Mouse (Mus musculus) CH12.LX (cell line): Measurements from ENCODE around the gene Nxf3. TPM values are rescaled to one million over a fixed set of nuclear protein-coding genes. Genes with fewer than 3 reads are reported as not detected.

Experiments used
- DNase-seq: peaks from one replicate; pipeline ENCODE4 v3.0.0-alpha.2; 2013; ENCODE audit errors: extremely low read depth
- H3K27ac ChIP-seq: 2 replicates; pipeline ENCODE4 v1.5.1; 2012; ENCODE audit warnings: low read depth, mild to moderate bottlenecking, control low read depth, moderate library complexity; ENCODE audit not compliant: insufficient read depth
- H3K27me3 ChIP-seq: replicated peaks from 2 replicates; pipeline ENCODE3; 2012; ENCODE audit warnings: inconsistent platforms
- H3K36me3 ChIP-seq, 2 experiments: replicated peaks in 1 of 2; 2 replicates each; pipeline versions ENCODE3 to v1.6.1; 2012; ENCODE audit warnings: inconsistent platforms in 1 of 2, low read length in 1 of 2, mild to moderate bottlenecking in 1 of 2, mixed read lengths in 1 of 2, moderate library complexity in 1 of 2; ENCODE audit not compliant: control insufficient read depth in 1 of 2, insufficient read depth in 1 of 2
- H3K4me1 ChIP-seq, 2 experiments: 2 replicates each; pipeline ENCODE4 v1.6.1; 2012; ENCODE audit warnings: inconsistent platforms in 1 of 2, moderate library complexity in 1 of 2; ENCODE audit not compliant: insufficient read depth in 2 of 2, control insufficient read depth in 1 of 2
- H3K4me2 ChIP-seq: 2 replicates; pipeline ENCODE4 v1.6.1; 2012; ENCODE audit warnings: low read depth, mild to moderate bottlenecking, control low read depth; ENCODE audit not compliant: poor library complexity, insufficient read depth, severe bottlenecking
- H3K4me3 ChIP-seq, 3 experiments: fragments of 150-350 bp in 1 of 3; sonication (generic) in 1 of 3; replicated peaks in 1 of 3; 2 replicates each; pipeline versions ENCODE3 to v1.5.1; 2011 to 2012; ENCODE audit warnings: low read depth in 2 of 3, low read length in 2 of 3, mild to moderate bottlenecking in 2 of 3, moderate library complexity in 2 of 3, control low read depth in 1 of 3, improper control_type of control experiment in 1 of 3, inconsistent platforms in 1 of 3, mixed read lengths in 1 of 3; ENCODE audit not compliant: poor library complexity in 1 of 3
- H3K79me2 ChIP-seq: replicated peaks from 2 replicates; pipeline ENCODE4 v1.6.1; 2012; ENCODE audit warnings: mild to moderate bottlenecking, moderate library complexity; ENCODE audit not compliant: control insufficient read depth, poor library complexity, insufficient read depth, severe bottlenecking; ENCODE audit errors: extremely low read depth
- H3K9ac ChIP-seq: 2 replicates; pipeline ENCODE4 v1.6.1; 2012; ENCODE audit warnings: low read depth, mild to moderate bottlenecking, control low read depth, moderate library complexity; ENCODE audit not compliant: insufficient read depth
- H3K9me3 ChIP-seq: replicated peaks from 2 replicates; pipeline ENCODE3; 2012; ENCODE audit warnings: low read length, inconsistent platforms, mixed read lengths
- CTCF ChIP-seq, 2 experiments: IDR thresholded peaks in 1 of 2; conservative IDR thresholded peaks in 1 of 2; 2 replicates each; pipeline ENCODE4 v1.5.1; 2011 to 2012; ENCODE audit warnings: low read depth in 2 of 2, low read length in 2 of 2, improper control_type of control experiment in 1 of 2, inconsistent platforms in 1 of 2, mild to moderate bottlenecking in 1 of 2, moderate library complexity in 1 of 2
- ELF1 ChIP-seq: IDR thresholded peaks from 2 replicates; pipeline ENCODE4 v1.6.1; 2014; ENCODE audit warnings: low read depth, mild to moderate bottlenecking, inconsistent platforms, low read length, improper control_type of control experiment
- EP300 ChIP-seq: IDR thresholded peaks from 2 replicates; pipeline ENCODE4 v1.6.1; 2011; ENCODE audit warnings: low read length, improper control_type of control experiment
- ETS1 ChIP-seq: conservative IDR thresholded peaks from 2 replicates; pipeline ENCODE4 v1.6.1; 2012; ENCODE audit warnings: low read depth, mild to moderate bottlenecking, inconsistent platforms, low read length, improper control_type of control experiment, moderate library complexity
- JUN ChIP-seq: IDR thresholded peaks from 2 replicates; pipeline ENCODE4 v1.6.1; 2011; ENCODE audit warnings: low read depth, mild to moderate bottlenecking, low read length, improper control_type of control experiment, moderate library complexity; ENCODE audit not compliant: insufficient read depth
- JUND ChIP-seq: conservative IDR thresholded peaks from 2 replicates; pipeline ENCODE4 v1.6.1; 2011; ENCODE audit warnings: low read depth, low read length, improper control_type of control experiment
- KAT2A ChIP-seq: IDR thresholded peaks from 2 replicates; pipeline ENCODE4 v1.6.1; 2012; ENCODE audit warnings: low read length, improper control_type of control experiment, inconsistent platforms; ENCODE audit not compliant: insufficient replicate concordance
- MAX ChIP-seq: IDR thresholded peaks from 2 replicates; pipeline ENCODE4 v1.6.1; 2011; ENCODE audit warnings: low read length, improper control_type of control experiment
- MAZ ChIP-seq: IDR thresholded peaks from 2 replicates; pipeline ENCODE4 v1.6.1; 2012; ENCODE audit warnings: low read depth, mild to moderate bottlenecking, inconsistent platforms, low read length, improper control_type of control experiment, moderate library complexity
- MEF2A ChIP-seq: IDR thresholded peaks from 2 replicates; pipeline ENCODE4 v1.6.1; 2014; ENCODE audit warnings: low read depth, mild to moderate bottlenecking, inconsistent platforms, low read length, improper control_type of control experiment, borderline replicate concordance
- NRF1 ChIP-seq: IDR thresholded peaks from 2 replicates; pipeline ENCODE4 v1.6.1; 2014; ENCODE audit warnings: low read depth, mild to moderate bottlenecking, inconsistent platforms, low read length, improper control_type of control experiment, moderate library complexity
- SMC3 ChIP-seq: IDR thresholded peaks from 2 replicates; pipeline ENCODE4 v1.6.1; 2011; ENCODE audit warnings: low read depth, low read length, improper control_type of control experiment
- TBP ChIP-seq: conservative IDR thresholded peaks from 2 replicates; pipeline ENCODE4 v1.6.1; 2011; ENCODE audit warnings: low read depth, low read length, improper control_type of control experiment
- USF1 ChIP-seq: IDR thresholded peaks from 2 replicates; pipeline ENCODE4 v1.6.1; 2014; ENCODE audit warnings: low read depth, mild to moderate bottlenecking, inconsistent platforms, low read length, improper control_type of control experiment
- USF2 ChIP-seq: conservative IDR thresholded peaks from 2 replicates; pipeline ENCODE4 v1.6.1; 2011; ENCODE audit warnings: low read depth, low read length, improper control_type of control experiment
- ZKSCAN1 ChIP-seq: IDR thresholded peaks from 2 replicates; pipeline ENCODE4 v1.6.1; 2012; ENCODE audit warnings: low read depth, inconsistent platforms, low read length, improper control_type of control experiment, borderline replicate concordance
- ZNF384 ChIP-seq: IDR thresholded peaks from 2 replicates; pipeline ENCODE4 v1.6.1; 2012; ENCODE audit warnings: low read depth, low read length, improper control_type of control experiment, inconsistent platforms
- dilution Hi-C: fragments of 300-500 bp; cut with MboI; formaldehyde crosslinking; loops from 2 replicates; pipeline ENCODE4 v1.14.3; 2020; ENCODE audit warnings: low sequenced_read_pairs; ENCODE audit not compliant: extremely low pct_unique_long_range_greater_than_20kb, extremely low pct_ligation_motif_present
- in situ Hi-C: fragments of 300-500 bp; cut with MboI; formaldehyde crosslinking; loops from 3 replicates; pipeline ENCODE4 v1.14.3; 2019; ENCODE audit warnings: low sequenced_read_pairs, low pct_ligation_motif_present, low pct_unique_long_range_greater_than_20kb, mixed read lengths
- polyA plus RNA-seq: library from polyadenylated mRNA; unstranded; fragments of >175 nt; gene quantifications from 2 replicates; pipeline ENCODE4 v1.2.1, GENCODE M21; 2012; ENCODE audit warnings: low read depth; ENCODE audit not compliant: insufficient read length
- total RNA-seq, 2 experiments: library from RNA; depleted of rRNA; stranded (reverse); fragments of 300-350 nt in 1 of 2; fragments of >200 nt in 1 of 2; gene quantifications; 2 replicates each; pipeline ENCODE4 v1.2.3; 2012 to 2014

Gene Nxf3
- 0.59 and 1.1 TPM in 2 replicates for total RNA-seq (2012; rRNA removed)
- total RNA-seq (2014; rRNA removed) = 0.19 TPM in 1 of 2 replicates, not detected in the other
- 0.13 TPM in 1 of 2 replicates, not detected in the other for polyA plus RNA-seq

- no peaks in the 10 kb centered on the region for H3K4me1 ChIP-seq
- no peaks in the 10 kb centered on the region for H3K79me2 ChIP-seq
- H3K9me3 ChIP-seq = no peaks in the 10 kb centered on the region
- in situ Hi-C loops = no loop called here
- no peak within 1 kb of the TSS for H3K27ac ChIP-seq
- no peaks in the 10 kb centered on the region for H3K27me3 ChIP-seq
- H3K4me2 ChIP-seq = no peak within 1 kb of the TSS
- H3K4me3 ChIP-seq = no peak within 1 kb of the TSS
- dilution Hi-C loops = no loop called here
- TF ChIP-seq ELF1 (no peak), MEF2A (no peak), JUN (no peak), ZKSCAN1 (no peak), ETS1 (no peak), USF1 (no peak), CTCF (conservative IDR thresholded peaks at IDR 0.05 in 1 of 2, IDR thresholded peaks at IDR 0.05 in 1 of 2; ENCODE audit: low read depth in 2 of 2, low read length in 2 of 2) (no peak), USF2 (no peak), SMC3 (no peak), EP300 (no peak), MAX (no peak), NRF1 (no peak), TBP (no peak), ZNF384 (no peak)
- H3K36me3 ChIP-seq = no peaks in the 10 kb centered on the region
- no peak for DNase-seq
- no peak within 1 kb of the TSS for H3K9ac ChIP-seq
These were observed at the start of gene Nxf3 for GRCm38 (mm10) chrX:136085155-136085554. Gene Nxf3, minus strand, starts transcription at chrX:136085255.

- TF ChIP-seq SMC3 (no peak), MEF2A (no peak), JUND (no peak), KAT2A (no peak), CTCF (conservative IDR thresholded peaks at IDR 0.05 in 1 of 2, IDR thresholded peaks at IDR 0.05 in 1 of 2; ENCODE audit: low read depth in 2 of 2, low read length in 2 of 2) (peak; percentile 22 to 63; a peak in 3 of 4 replicates), MAZ (no peak)
- no peaks in the 10 kb centered on the region for H3K4me1 ChIP-seq
- no peak overlapping the region for H3K27ac ChIP-seq
- H3K27me3 ChIP-seq = no peaks in the 10 kb centered on the region
- in situ Hi-C loops (no loop called here), dilution Hi-C loops (no loop called here)
- no peak overlapping the region for H3K4me3 ChIP-seq
- H3K9ac ChIP-seq = no peak overlapping the region
- no peak overlapping the region for H3K4me2 ChIP-seq
- no peaks in the 10 kb centered on the region for H3K9me3 ChIP-seq
- no peaks in the 10 kb centered on the region for H3K79me2 ChIP-seq
- no peaks in the 10 kb centered on the region for H3K36me3 ChIP-seq
- peak; percentile 43 for DNase-seq
These were observed 42.6 kb upstream of the Nxf3 start for GRCm38 (mm10) chrX:136127744-136128064.
